Mouse (Mus musculus): ENCODE data around the gene Renbp. TPM values are rescaled to one million over a fixed set of nuclear protein-coding genes. Genes with fewer than 3 reads are reported as not detected.

Gene Renbp
- polyA plus RNA-seq, 1 experiment from 2014 or later, result 14.4 TPM

- Histone ChIP-seq H3K27ac (ENCODE audit: low read depth, low read length) (no peak overlapping the region), H3K9me3 (ENCODE audit: control insufficient read depth, low read length) (no peaks in the 10 kb centered on the region), H3K4me1 (replicated peaks; ENCODE audit: control insufficient read depth, insufficient read depth, low read length) (no peaks in the 10 kb centered on the region), H3K4me3 (ENCODE audit: low read depth, low read length) (no peak overlapping the region), H3K27me3 (ENCODE audit: control insufficient read depth, insufficient read depth, low read length) (no peaks in the 10 kb centered on the region), H3K9ac (ENCODE audit: low read length) (no peak overlapping the region), H3K4me2 (ENCODE audit: low read depth, low read length, severe bottlenecking) (no peak overlapping the region), H3K36me3 (ENCODE audit: control insufficient read depth, insufficient read depth, low read length) (peaks cover 6% of the 10 kb centered on the region; the same call in 1 of the 2 replicates)
- DNase-seq (ENCODE audit: low spot score), result no peak
- WGBS, result 96% methylated on average over 2 of the region's 2 CpGs
- ATAC-seq (replicated peaks; ENCODE audit: low FRiP score), result no peak
Observed at GRCm38 (mm10) chrX:73942294-73942693, 11.6 kb upstream of the Renbp start.

DNA sequence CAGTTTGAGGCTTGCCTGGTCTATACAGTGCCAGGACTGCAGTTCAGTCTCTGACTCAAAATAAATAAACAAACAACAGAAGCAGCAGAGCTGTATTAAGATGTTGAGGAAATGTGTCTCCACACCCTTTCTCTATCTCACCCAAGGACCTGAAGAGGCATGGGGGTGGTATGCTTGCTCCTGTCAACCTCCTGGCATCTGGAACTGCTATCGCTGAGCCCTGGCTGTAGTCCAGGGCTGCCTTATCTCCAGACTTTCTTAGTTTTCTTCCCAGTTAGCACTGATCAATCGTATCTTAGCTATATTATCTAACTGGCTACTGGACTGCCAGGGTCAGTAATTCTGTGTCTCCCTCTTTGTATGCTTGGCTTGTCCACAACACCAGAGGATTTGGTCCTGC, 11.2 kb upstream of the Renbp start:
- WGBS, result 91% methylated on average over 2 of the region's 2 CpGs
- ATAC-seq (replicated peaks; ENCODE audit: low FRiP score) (no peak), DNase-seq (ENCODE audit: low spot score) (no peak)
- Histone ChIP-seq H3K27me3 (ENCODE audit: control insufficient read depth, insufficient read depth, low read length) (no peaks in the 10 kb centered on the region), H3K36me3 (ENCODE audit: control insufficient read depth, insufficient read depth, low read length) (peaks cover 6% of the 10 kb centered on the region; the same call in 1 of the 2 replicates), H3K9ac (ENCODE audit: low read length) (no peak overlapping the region), H3K9me3 (ENCODE audit: control insufficient read depth, low read length) (no peaks in the 10 kb centered on the region), H3K4me2 (ENCODE audit: low read depth, low read length, severe bottlenecking) (no peak overlapping the region), H3K27ac (ENCODE audit: low read depth, low read length) (no peak overlapping the region), H3K4me3 (ENCODE audit: low read depth, low read length) (no peak overlapping the region), H3K4me1 (replicated peaks; ENCODE audit: control insufficient read depth, insufficient read depth, low read length) (no peaks in the 10 kb centered on the region)

DNA sequence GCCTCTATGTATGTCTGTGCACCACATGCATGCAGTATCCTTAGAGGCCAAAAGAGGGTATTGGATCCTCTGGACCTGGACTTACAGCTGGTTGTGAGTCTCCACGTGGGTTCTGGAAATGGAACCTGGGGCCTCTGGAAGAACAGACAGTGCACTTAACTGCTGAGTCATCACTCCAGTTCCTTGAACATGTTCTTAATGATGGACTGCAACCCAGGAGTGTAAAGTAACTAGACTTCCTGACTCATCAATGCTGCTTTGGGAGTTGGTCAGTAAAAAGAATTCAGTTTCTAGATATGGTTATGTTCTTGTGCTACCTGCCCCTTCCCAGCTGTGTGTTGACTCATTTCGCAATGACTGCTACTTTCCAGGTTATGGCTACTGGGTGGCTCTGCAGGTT, 1.2 kb upstream of the Renbp start:
- Histone ChIP-seq H3K4me3 (ENCODE audit: low read depth, low read length) (no peak overlapping the region), H3K4me1 (replicated peaks; ENCODE audit: control insufficient read depth, insufficient read depth, low read length) (no peaks in the 10 kb centered on the region), H3K27ac (ENCODE audit: low read depth, low read length) (no peak overlapping the region), H3K36me3 (ENCODE audit: control insufficient read depth, insufficient read depth, low read length) (no peaks in the 10 kb centered on the region), H3K9me3 (ENCODE audit: control insufficient read depth, low read length) (no peaks in the 10 kb centered on the region), H3K9ac (ENCODE audit: low read length) (no peak overlapping the region), H3K4me2 (ENCODE audit: low read depth, low read length, severe bottlenecking) (no peak overlapping the region), H3K27me3 (ENCODE audit: control insufficient read depth, insufficient read depth, low read length) (no peaks in the 10 kb centered on the region)
- WGBS, result 76% methylated on average over 2 of the region's 2 CpGs
- DNase-seq (ENCODE audit: low spot score), result no peak
- no peak for ATAC-seq (replicated peaks; ENCODE audit: low FRiP score)

DNA sequence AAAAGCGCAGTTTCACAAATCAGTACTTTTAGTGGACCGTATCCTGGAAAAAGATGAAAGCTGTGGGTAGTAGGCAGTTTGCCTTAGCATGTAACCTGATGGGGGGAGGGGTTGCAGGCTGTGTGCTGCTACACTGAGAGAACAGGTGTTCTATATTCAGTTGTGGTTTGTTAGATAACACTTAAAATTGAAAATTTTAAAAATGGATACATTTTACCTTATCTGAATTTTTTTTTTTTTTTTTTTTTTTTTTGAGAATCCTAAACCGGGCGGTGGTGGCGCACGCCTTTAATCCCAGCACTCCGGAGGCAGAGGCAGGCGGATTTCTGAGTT, 8.1 kb downstream of the Renbp start:
- no peaks in the 10 kb centered on the region for H3K4me1 ChIP-seq (replicated peaks; ENCODE audit: control insufficient read depth, insufficient read depth, low read length)
- H3K36me3 ChIP-seq (ENCODE audit: control insufficient read depth, insufficient read depth, low read length), result no peaks in the 10 kb centered on the region
- peak overlapping the region; percentile 47; the same call in 1 of the 2 replicates for H3K9ac ChIP-seq (ENCODE audit: low read length)
- DNase-seq (ENCODE audit: low spot score), result no peak
- H3K4me3 ChIP-seq (ENCODE audit: low read depth, low read length), result peak overlapping the region; percentile 50
- 0 out of 2 replicates have a peak, but pooled peaks have one; percentile 3 for ATAC-seq (replicated peaks; ENCODE audit: low FRiP score)
- 78% methylated on average over 8 of the region's 8 CpGs for WGBS
- peak overlapping the region; percentile 65; the same call in 1 of the 2 replicates for H3K27ac ChIP-seq (ENCODE audit: low read depth, low read length)
- peak overlapping the region; percentile 61 for H3K4me2 ChIP-seq (ENCODE audit: low read depth, low read length, severe bottlenecking)
- no peaks in the 10 kb centered on the region for H3K9me3 ChIP-seq (ENCODE audit: control insufficient read depth, low read length)
- H3K27me3 ChIP-seq (ENCODE audit: control insufficient read depth, insufficient read depth, low read length), result no peaks in the 10 kb centered on the region

DNA sequence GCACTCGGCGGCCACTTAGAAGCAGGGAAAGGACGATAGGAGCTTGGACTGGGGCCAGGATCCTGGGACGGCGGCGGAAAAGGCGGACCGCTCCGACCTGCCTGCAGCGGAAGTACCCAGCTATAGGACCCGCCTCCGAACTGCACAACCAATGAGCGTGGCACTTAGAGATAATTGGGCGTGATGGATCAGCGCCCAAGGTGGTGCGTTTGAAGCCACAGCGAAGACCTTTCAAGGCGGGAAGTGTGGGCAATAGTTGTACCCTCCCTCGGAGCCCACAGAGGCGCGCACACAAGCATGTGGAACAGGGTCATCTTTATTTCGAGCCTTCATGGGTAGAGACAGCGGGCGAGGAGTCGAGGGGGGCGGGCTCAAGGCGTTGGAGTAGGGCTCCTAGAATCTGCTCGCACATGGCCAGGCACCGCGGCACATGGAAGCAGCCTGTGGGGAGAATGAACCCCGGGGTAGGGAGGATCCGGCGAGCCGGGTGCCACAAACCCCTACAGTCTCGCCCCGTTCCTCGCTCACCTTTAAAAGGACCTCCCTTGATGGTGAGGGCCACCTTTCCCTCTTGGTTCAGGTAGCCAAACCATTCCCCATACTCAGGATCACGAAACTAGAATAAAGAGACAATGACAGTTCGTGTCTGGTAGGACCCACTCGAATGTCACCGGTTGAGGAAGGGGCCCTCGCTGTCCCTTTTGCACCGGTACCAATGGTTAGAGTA, 8.7 kb downstream of the Renbp start, which contains the start of the genes Arhgap4 and Naa10:
Gene Arhgap4 (minus strand): TSS at position 48 of the 727 bp plus-strand sequence.
Gene Naa10 (minus strand): TSS at position 122 of the 727 bp plus-strand sequence.
- ATAC-seq (replicated peaks; ENCODE audit: low FRiP score) (peak; percentile 98), DNase-seq (ENCODE audit: low spot score) (peak; percentile 89)
- Histone ChIP-seq H3K9ac (ENCODE audit: low read length) (peak within 1 kb of the TSS; percentile 64), H3K4me1 (replicated peaks; ENCODE audit: control insufficient read depth, insufficient read depth, low read length) (no peaks in the 10 kb centered on the region), H3K4me3 (ENCODE audit: low read depth, low read length) (peak within 1 kb of the TSS; percentile 50), H3K36me3 (ENCODE audit: control insufficient read depth, insufficient read depth, low read length) (no peaks in the 10 kb centered on the region), H3K4me2 (ENCODE audit: low read depth, low read length, severe bottlenecking) (peak within 1 kb of the TSS; percentile 67), H3K9me3 (ENCODE audit: control insufficient read depth, low read length) (no peaks in the 10 kb centered on the region), H3K27me3 (ENCODE audit: control insufficient read depth, insufficient read depth, low read length) (no peaks in the 10 kb centered on the region), H3K27ac (ENCODE audit: low read depth, low read length) (peak within 1 kb of the TSS; percentile 65)
- 19% methylated on average over 43 of the region's 43 CpGs for WGBS

- no peaks in the 10 kb centered on the region for H3K4me1 ChIP-seq (replicated peaks; ENCODE audit: control insufficient read depth, insufficient read depth, low read length)
- whole genome bisulfite sequencing, result 21% methylated on average over 34 of the region's 34 CpGs
- H3K9ac ChIP-seq (ENCODE audit: low read length), result peak overlapping the region; percentile 64
- H3K36me3 ChIP-seq (ENCODE audit: control insufficient read depth, insufficient read depth, low read length), result no peaks in the 10 kb centered on the region
- peak overlapping the region; percentile 31; the same call in 1 of the 2 replicates for H3K27ac ChIP-seq (ENCODE audit: low read depth, low read length)
- peak overlapping the region; percentile 67 for H3K4me2 ChIP-seq (ENCODE audit: low read depth, low read length, severe bottlenecking)
- no peak for DNase-seq (ENCODE audit: low spot score)
- ATAC-seq (replicated peaks; ENCODE audit: low FRiP score), result peak; percentile 35; the same call in 1 of the 2 replicates
- peak overlapping the region; percentile 50 for H3K4me3 ChIP-seq (ENCODE audit: low read depth, low read length)
- no peaks in the 10 kb centered on the region for H3K27me3 ChIP-seq (ENCODE audit: control insufficient read depth, insufficient read depth, low read length)
- H3K9me3 ChIP-seq (ENCODE audit: control insufficient read depth, low read length), result no peaks in the 10 kb centered on the region
Observed at GRCm38 (mm10) chrX:73921285-73921822, 9.3 kb downstream of the Renbp start.

- WGBS, result 84% methylated on average over 5 of the region's 5 CpGs
- Histone ChIP-seq H3K9me3 (ENCODE audit: control insufficient read depth, low read length) (no peaks in the 10 kb centered on the region), H3K36me3 (ENCODE audit: control insufficient read depth, insufficient read depth, low read length) (no peaks in the 10 kb centered on the region), H3K27me3 (ENCODE audit: control insufficient read depth, insufficient read depth, low read length) (no peaks in the 10 kb centered on the region), H3K4me1 (replicated peaks; ENCODE audit: control insufficient read depth, insufficient read depth, low read length) (no peaks in the 10 kb centered on the region), H3K4me2 (ENCODE audit: low read depth, low read length, severe bottlenecking) (no peak overlapping the region), H3K27ac (ENCODE audit: low read depth, low read length) (no peak overlapping the region), H3K4me3 (ENCODE audit: low read depth, low read length) (no peak overlapping the region), H3K9ac (ENCODE audit: low read length) (no peak overlapping the region)
- ATAC-seq (replicated peaks; ENCODE audit: low FRiP score) (no peak), DNase-seq (ENCODE audit: low spot score) (no peak)
Observed at GRCm38 (mm10) chrX:73918631-73919030, 12.0 kb downstream of the Renbp start.

DNA sequence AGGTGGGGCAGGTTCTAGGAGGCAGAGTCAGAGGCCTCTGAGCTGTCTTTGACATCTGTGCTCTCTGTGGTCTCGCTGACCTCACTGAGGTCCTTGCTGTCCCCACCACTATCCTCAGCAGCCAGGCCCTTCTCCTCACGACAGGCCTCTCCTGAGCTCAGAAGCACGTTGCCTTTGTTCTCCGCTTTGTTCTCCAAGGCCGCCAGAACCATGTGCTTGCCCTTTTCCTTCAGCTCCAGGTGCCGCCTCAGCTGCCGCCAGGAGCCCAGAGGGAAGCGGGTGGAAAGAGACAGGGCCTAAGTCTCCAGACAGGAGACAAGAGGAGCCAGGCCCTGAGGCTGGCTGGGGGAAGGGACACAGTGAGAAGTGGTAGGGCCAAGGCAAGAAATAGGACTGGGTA, 13.7 kb downstream of the Renbp start:
- H3K27ac ChIP-seq (ENCODE audit: low read depth, low read length), result no peak overlapping the region
- no peak overlapping the region for H3K4me3 ChIP-seq (ENCODE audit: low read depth, low read length)
- H3K9me3 ChIP-seq (ENCODE audit: control insufficient read depth, low read length), result no peaks in the 10 kb centered on the region
- H3K4me1 ChIP-seq (replicated peaks; ENCODE audit: control insufficient read depth, insufficient read depth, low read length), result no peaks in the 10 kb centered on the region
- no peak overlapping the region for H3K9ac ChIP-seq (ENCODE audit: low read length)
- H3K4me2 ChIP-seq (ENCODE audit: low read depth, low read length, severe bottlenecking), result no peak overlapping the region
- DNase-seq (ENCODE audit: low spot score), result no peak
- WGBS, result 73% methylated on average over 8 of the region's 8 CpGs
- ATAC-seq (replicated peaks; ENCODE audit: low FRiP score), result no peak
- no peaks in the 10 kb centered on the region for H3K36me3 ChIP-seq (ENCODE audit: control insufficient read depth, insufficient read depth, low read length)
- H3K27me3 ChIP-seq (ENCODE audit: control insufficient read depth, insufficient read depth, low read length), result no peaks in the 10 kb centered on the region
